Mouse (Mus musculus) mouse trophoblast stem cell (cell line): Measurements from ENCODE around the gene Trim80.
"Not testable (repeated sequence)": the region's sequence is repeated elsewhere in the genome, so short reads cannot be mapped to it uniquely, and the experiment has no call there.

Experiments
- in situ Hi-C, 2 experiments: fragments of 300-500 bp; cut with MseI, MboI; formaldehyde crosslinking; loops; 2 replicates in 1 of 2; 3 replicates in 1 of 2; pipeline ENCODE4 v1.15.1; 2025

The Trim80 gene

GRCm38 (mm10) chr11:115427482-115428331 is 12.6 kb upstream of the Trim80 start:
- in situ Hi-C loops: no loop called here

- in situ Hi-C loops: no loop called here
Observed at GRCm38 (mm10) chr11:115429307-115429706, 11.0 kb upstream of the Trim80 start.

- in situ Hi-C loops: no loop called here
Observed at GRCm38 (mm10) chr11:115430561-115430960, 9.8 kb upstream of the Trim80 start.

GRCm38 (mm10) chr11:115432814-115433213 is 7.5 kb upstream of the Trim80 start:
- in situ Hi-C loops: no loop called here

GRCm38 (mm10) chr11:115433342-115433741 is 7.0 kb upstream of the Trim80 start:
- in situ Hi-C loops: no loop called here

GRCm38 (mm10) chr11:115435596-115436337 is 4.6 kb upstream of the Trim80 start:
- in situ Hi-C loops: no loop called here

- in situ Hi-C loops: no loop called here
Observed at GRCm38 (mm10) chr11:115437571-115438122, 2.7 kb upstream of the Trim80 start.

- in situ Hi-C loops: no loop called here
Observed at GRCm38 (mm10) chr11:115439326-115439725, 1.0 kb upstream of the Trim80 start.

GRCm38 (mm10) chr11:115441417-115441816 is 1.1 kb downstream of the Trim80 start:
- in situ Hi-C loops: no loop called here

GRCm38 (mm10) chr11:115446906-115447305 is 6.6 kb downstream of the Trim80 start:
- in situ Hi-C loops: no loop called here

- in situ Hi-C loops: no loop called here
Observed at GRCm38 (mm10) chr11:115447321-115447885, 7.1 kb downstream of the Trim80 start.

GRCm38 (mm10) chr11:115448075-115448474 is 7.7 kb downstream of the Trim80 start:
- in situ Hi-C loops: no loop called here

GRCm38 (mm10) chr11:115448998-115449397 is 8.7 kb downstream of the Trim80 start:
- in situ Hi-C loops: no loop called here

- in situ Hi-C loops: no loop called here
Observed at GRCm38 (mm10) chr11:115450176-115450575, 9.8 kb downstream of the Trim80 start.

GRCm38 (mm10) chr11:115451781-115452241 is 11.5 kb downstream of the Trim80 start:
- in situ Hi-C loops: no loop called here

- in situ Hi-C loops: no loop called here
Observed at GRCm38 (mm10) chr11:115452281-115452860, 12.0 kb downstream of the Trim80 start.

GRCm38 (mm10) chr11:115453306-115453705 is 13.0 kb downstream of the Trim80 start:
- in situ Hi-C loops: no loop called here

GRCm38 (mm10) chr11:115454822-115455221 is 14.5 kb downstream of the Trim80 start:
- in situ Hi-C loops: not testable (repeated sequence)

- in situ Hi-C loops: no loop called here
Observed at GRCm38 (mm10) chr11:115455619-115456018, 15.3 kb downstream of the Trim80 start.

GRCm38 (mm10) chr11:115456182-115456581 is 15.8 kb downstream of the Trim80 start:
- in situ Hi-C loops: no loop called here

GRCm38 (mm10) chr11:115457405-115457804 is 17.1 kb downstream of the Trim80 start:
- in situ Hi-C loops: no loop called here

- in situ Hi-C loops: no loop called here
Observed at GRCm38 (mm10) chr11:115460976-115461375, 20.6 kb downstream of the Trim80 start.
